22 mouse cellular contexts compared by ENCODE assay signal in the genomic region with DNA sequence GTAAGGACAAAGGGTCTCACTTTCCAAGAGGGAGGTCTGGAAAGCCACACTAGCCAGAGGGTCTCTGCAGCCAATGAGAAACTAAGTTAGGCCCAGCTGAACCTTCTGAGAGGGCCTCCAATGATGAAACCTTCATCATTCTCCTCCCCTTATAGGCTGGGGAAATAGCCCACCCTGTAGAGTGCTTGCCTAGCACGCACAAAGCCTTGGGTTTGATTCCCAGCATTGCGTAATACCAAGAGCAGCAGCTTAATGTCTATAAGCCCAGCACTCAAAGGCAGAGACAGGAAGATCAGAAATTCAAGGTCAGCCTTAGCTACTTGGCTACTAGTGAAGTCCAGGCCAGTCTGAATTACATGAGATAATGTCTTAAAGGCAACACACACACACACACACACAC.
DNase-seq lines count a peak whose midpoint lies in the region; ATAC-seq and TF ChIP-seq lines count a peak whose summit lies in the region.
"Had no signal": no experiment of that assay in that cellular context is flagged by ENCODE, and none has a peak within 500 bp of the region (broad histone marks: within the 10 kb centered on the region; RNA-seq: fewer than 3 reads in every experiment).

No protein-coding gene starts in this region.

- no peaks in the 10 kb centered on the region for H3K79me2 ChIP-seq in macrophage (ENCODE audit: inconsistent target)

- TF ChIP-seq EP300 in lung, postnatal 0 days (IDR thresholded peaks at IDR 0.05), result no peak

- no peak overlapping the region for H3K4me2 ChIP-seq in limb, embryonic 12.5 days
- H3K4me2 ChIP-seq in lung, postnatal 0 days (replicated peaks; ENCODE audit: low read depth, low read length), result no peak overlapping the region
- H3K4me2 ChIP-seq: forebrain, embryonic 15.5 days; heart, embryonic 11.5 days; heart, embryonic 15.5 days; hindbrain, embryonic 14.5 days had no signal

- peaks cover 2% of the 10 kb centered on the region for H3K4me1 ChIP-seq in limb, embryonic 12.5 days (replicated peaks)
- H3K4me1 ChIP-seq in limb, embryonic 10.5 days, result peaks cover 8% of the 10 kb centered on the region
- peaks cover 12% of the 10 kb centered on the region; the same call in 1 of the 2 replicates for H3K4me1 ChIP-seq in lung, postnatal 0 days (ENCODE audit: insufficient read depth, low read depth, low read length)
- H3K4me1 ChIP-seq: forebrain, embryonic 15.5 days; hindbrain, embryonic 10.5 days had no signal

- no peak for ATAC-seq in limb, embryonic 12.5 days (ENCODE audit: insufficient number of reproducible peaks, insufficient read depth, low FRiP score, low TSS enrichment, low read depth)
- 0 out of 2 replicates have a peak, but pooled peaks have one; percentile 5 for ATAC-seq in lung, postnatal 0 days
- ATAC-seq: activated CD4-positive, CD25-positive, alpha-beta regulatory T cell, adult 4 months; forebrain, embryonic 15.5 days; Patski had no signal

- 0 out of 2 replicates have a peak overlapping the region, but pooled peaks have one; percentile 25 for H3K27ac ChIP-seq in limb, embryonic 12.5 days
- no peak overlapping the region for H3K27ac ChIP-seq in limb, embryonic 10.5 days
- no peak overlapping the region for H3K27ac ChIP-seq in lung, postnatal 0 days (ENCODE audit: low read length)
- H3K27ac ChIP-seq in macrophage, result peak overlapping the region; percentile 57
- H3K27ac ChIP-seq: forebrain, embryonic 15.5 days; heart, adult 2 months; heart, embryonic 15.5 days; hindbrain, embryonic 10.5 days; hindbrain, embryonic 14.5 days had no signal

- no peaks in the 10 kb centered on the region for H3K9me3 ChIP-seq in limb, embryonic 12.5 days
- no peaks in the 10 kb centered on the region for H3K9me3 ChIP-seq in limb, embryonic 10.5 days (replicated peaks)
- H3K9me3 ChIP-seq in lung, postnatal 0 days (ENCODE audit: low read length), result no peaks in the 10 kb centered on the region
- H3K9me3 ChIP-seq: forebrain, embryonic 15.5 days; heart, embryonic 15.5 days; hindbrain, embryonic 10.5 days had no signal

- DNase-seq in limb, embryonic 10.5 days (ENCODE audit: low spot score), result no peak
- DNase-seq in lung, postnatal 0 days (ENCODE audit: low spot score), result peak; percentile 32
- no peak for DNase-seq in lung, postnatal 25 days (ENCODE audit: low spot score)
- no peak for DNase-seq in right cerebral cortex, postnatal 10 days (ENCODE audit: low spot score in 2 of 2)
- no peak for DNase-seq in neural tube, embryonic 10.5 days (ENCODE audit: extremely low spot score, low spot score)
- DNase-seq: adrenal gland, postnatal 14 days; cerebellum, adult 11-12 months; cerebellum, adult 9-10 months; cerebellum, postnatal 25 days; gastrocnemius, postnatal 36 days; heart, adult 2 months; heart, postnatal 14 days had no signal

- no peaks in the 10 kb centered on the region for H3K36me3 ChIP-seq in limb, embryonic 12.5 days
- H3K36me3 ChIP-seq in limb, embryonic 10.5 days, result no peaks in the 10 kb centered on the region
- no peaks in the 10 kb centered on the region for H3K36me3 ChIP-seq in lung, postnatal 0 days (ENCODE audit: insufficient read depth, low read length)
- H3K36me3 ChIP-seq in macrophage (ENCODE audit: inconsistent target), result no peaks in the 10 kb centered on the region
- H3K36me3 ChIP-seq: forebrain, embryonic 15.5 days; heart, embryonic 15.5 days; hindbrain, embryonic 10.5 days had no signal

- H3K4me3 ChIP-seq in limb, embryonic 12.5 days (replicated peaks), result no peak overlapping the region
- H3K4me3 ChIP-seq in limb, embryonic 10.5 days, result no peak overlapping the region
- no peak overlapping the region for H3K4me3 ChIP-seq in lung, postnatal 0 days (ENCODE audit: low read depth, low read length)
- no peak overlapping the region for H3K4me3 ChIP-seq in macrophage (ENCODE audit: inconsistent target)
- H3K4me3 ChIP-seq: forebrain, embryonic 15.5 days; heart, adult 2 months; heart, embryonic 15.5 days; hindbrain, embryonic 10.5 days had no signal

- WGBS in limb, embryonic 12.5 days, result 75% methylated on average over 2 of the region's 2 CpGs
- WGBS in limb, embryonic 10.5 days, result 92% methylated on average over 2 of the region's 2 CpGs
- 54% methylated on average over 2 of the region's 2 CpGs for WGBS in lung, postnatal 0 days
- 31% methylated on average over 2 of the region's 2 CpGs for WGBS in macrophage (ENCODE audit: missing documents)

- no peak overlapping the region for H3K9ac ChIP-seq in limb, embryonic 12.5 days (replicated peaks)
- no peak overlapping the region for H3K9ac ChIP-seq in lung, postnatal 0 days (replicated peaks; ENCODE audit: low read depth)
- H3K9ac ChIP-seq: forebrain, embryonic 15.5 days; heart, embryonic 15.5 days; hindbrain, embryonic 14.5 days had no signal

- no peak for TF ChIP-seq CTCF in lung, postnatal 0 days (IDR thresholded peaks at IDR 0.05)

- no peaks in the 10 kb centered on the region for H3K27me3 ChIP-seq in limb, embryonic 12.5 days
- H3K27me3 ChIP-seq in limb, embryonic 10.5 days (ENCODE audit: low read depth, poor library complexity, severe bottlenecking), result no peaks in the 10 kb centered on the region
- no peaks in the 10 kb centered on the region for H3K27me3 ChIP-seq in lung, postnatal 0 days (replicated peaks; ENCODE audit: insufficient read depth, low read length)
- H3K27me3 ChIP-seq: CH12.LX; forebrain, embryonic 15.5 days; heart, embryonic 15.5 days; Patski had no signal

Comparison
In these comparisons a context has a peak if more than half of its experiments do, and no peak if none do; other contexts are left out.
1. H3K27ac ChIP-seq: peak in limb, embryonic 12.5 days (single experiment) and macrophage (single experiment); none in limb, embryonic 10.5 days (single experiment) and lung, postnatal 0 days (single experiment).